Mouse (Mus musculus) lung, postnatal 25 days (tissue): Measurements from ENCODE around the gene Mum1l1.
"Not testable (repeated sequence)": the region's sequence is repeated elsewhere in the genome, so short reads cannot be mapped to it uniquely, and the experiment has no call there.

Experiments
- DNase-seq: peaks from one replicate; pipeline ENCODE4 v3.0.0; 2022; ENCODE audit warnings: low spot score

Gene Mum1l1

GRCm38 (mm10) chrX:139209829-139210225 is at the start of gene Mum1l1:
Gene Mum1l1, plus strand, starts transcription at chrX:139210042.
- peak; percentile 64 for DNase-seq

- DNase-seq = no peak
Measured at GRCm38 (mm10) chrX:139178928-139179327, 30.9 kb upstream of the Mum1l1 start, which contains the start of gene 4933428M09Rik. Gene 4933428M09Rik, plus strand, starts transcription at chrX:139179228.

GRCm38 (mm10) chrX:139191506-139191905 is 18.3 kb upstream of the Mum1l1 start:
- DNase-seq = not testable (repeated sequence)

GRCm38 (mm10) chrX:139194572-139195279 is 15.1 kb upstream of the Mum1l1 start:
- no peak for DNase-seq

GRCm38 (mm10) chrX:139209191-139209828 is 532 bp upstream of the Mum1l1 start:
- DNase-seq = not testable (repeated sequence)

GRCm38 (mm10) chrX:139214765-139215164 is 4.9 kb downstream of the Mum1l1 start:
- no peak for DNase-seq

GRCm38 (mm10) chrX:139216409-139216808 is 6.6 kb downstream of the Mum1l1 start:
- DNase-seq = no peak

- DNase-seq = peak; percentile 10
Measured at GRCm38 (mm10) chrX:139216991-139217593, 7.2 kb downstream of the Mum1l1 start.

GRCm38 (mm10) chrX:139217776-139218175 is 7.9 kb downstream of the Mum1l1 start:
- DNase-seq = no peak

- peak; percentile 51 for DNase-seq
Measured at GRCm38 (mm10) chrX:139219017-139219416, 9.2 kb downstream of the Mum1l1 start.

GRCm38 (mm10) chrX:139220830-139221229 is 11.0 kb downstream of the Mum1l1 start:
- DNase-seq = no peak

- no peak for DNase-seq
Measured at GRCm38 (mm10) chrX:139221893-139222292, 12.1 kb downstream of the Mum1l1 start.

GRCm38 (mm10) chrX:139231143-139231542 is 21.3 kb downstream of the Mum1l1 start:
- peak; percentile 64 for DNase-seq

- DNase-seq = no peak
Measured at GRCm38 (mm10) chrX:139247294-139247693, 37.5 kb downstream of the Mum1l1 start.

GRCm38 (mm10) chrX:139257072-139257471 is 47.2 kb downstream of the Mum1l1 start:
- no peak for DNase-seq

GRCm38 (mm10) chrX:139281966-139282365 is 72.1 kb downstream of the Mum1l1 start:
- no peak for DNase-seq
